Mouse (Mus musculus) effector memory CD4-positive, alpha-beta T cell, adult 5 months (primary cell): ENCODE data around the gene Lama5. TPM values are rescaled to one million over a fixed set of nuclear protein-coding genes. Genes with fewer than 3 reads are reported as not detected.

Experiments used
- polyA plus RNA-seq: library from polyadenylated mRNA; unstranded; fragments of 100-300 nt; shearing (Covaris generic); gene quantifications from one replicate; pipeline ENCODE4 v1.2.1, GENCODE M21; 2017

Gene Lama5
- polyA plus RNA-seq = 0.19 TPM

DNA sequence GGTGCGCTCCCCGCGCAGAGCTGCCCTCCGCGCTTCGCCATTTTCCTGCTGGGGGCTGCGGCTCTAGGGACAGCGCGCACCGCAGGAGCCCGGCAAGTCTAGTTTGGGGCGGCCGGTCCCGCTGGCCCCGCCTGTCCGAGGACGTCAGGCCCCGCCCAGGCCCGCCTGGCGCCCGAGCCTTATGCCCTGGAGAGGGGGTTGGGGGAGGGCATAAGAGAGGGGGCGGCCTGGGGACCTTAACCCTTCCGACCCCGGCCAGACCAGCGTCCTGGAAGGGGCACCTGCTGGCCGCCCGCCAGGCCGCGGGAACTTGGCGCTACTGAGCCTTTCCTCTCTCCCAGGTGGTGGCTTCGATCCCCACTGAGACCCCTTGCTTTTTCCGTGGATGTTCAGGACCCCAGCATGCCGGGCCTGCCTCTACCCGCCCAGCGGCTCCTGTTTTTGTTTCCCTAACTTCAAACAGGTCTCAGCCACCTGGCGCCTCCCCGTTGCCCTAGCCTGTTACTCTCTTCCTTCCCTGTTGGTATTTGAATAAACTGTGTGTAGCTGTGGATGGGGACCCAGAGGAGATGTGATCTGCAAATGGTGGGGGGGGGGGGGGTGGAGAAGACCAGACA is at the start of gene Lama5:
Lama5 (minus strand) TSS at position 98 of the 617 bp plus-strand sequence.

GRCm38 (mm10) chr2:180273394-180274244 is 48.0 kb upstream of the Lama5 start, which contains the start of gene Cables2:
Cables2 (minus strand) TSS chr2:180273496.

DNA sequence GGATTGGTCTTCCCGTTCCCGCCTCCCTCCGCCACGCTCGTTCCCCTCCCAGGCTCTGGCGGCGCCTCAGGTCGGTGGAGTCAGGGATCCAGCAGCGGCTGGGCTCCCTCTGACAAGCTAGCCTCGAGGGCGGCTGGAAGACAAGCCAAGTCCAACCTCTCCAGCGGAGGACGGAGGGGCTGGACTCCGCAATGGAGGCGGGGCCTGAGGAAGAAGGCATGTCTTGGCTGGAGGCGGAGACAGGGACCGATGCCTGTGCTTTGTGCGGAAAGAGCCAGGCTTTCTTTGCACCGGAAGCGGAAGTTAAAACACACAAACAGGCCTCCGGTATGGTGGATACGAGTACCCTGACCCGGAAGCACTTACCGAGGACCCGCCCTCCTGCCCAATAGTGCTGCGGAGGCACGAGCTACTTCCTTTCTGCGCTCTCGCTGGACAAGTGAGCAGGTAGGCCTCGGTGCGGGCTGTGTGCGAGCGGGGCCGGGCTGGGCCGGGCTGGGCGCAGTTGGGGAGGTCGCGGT is 31.4 kb upstream of the Lama5 start, which contains the start of gene Rps21:
Rps21 (plus strand) TSS at position 377 of the 521 bp plus-strand sequence.

DNA sequence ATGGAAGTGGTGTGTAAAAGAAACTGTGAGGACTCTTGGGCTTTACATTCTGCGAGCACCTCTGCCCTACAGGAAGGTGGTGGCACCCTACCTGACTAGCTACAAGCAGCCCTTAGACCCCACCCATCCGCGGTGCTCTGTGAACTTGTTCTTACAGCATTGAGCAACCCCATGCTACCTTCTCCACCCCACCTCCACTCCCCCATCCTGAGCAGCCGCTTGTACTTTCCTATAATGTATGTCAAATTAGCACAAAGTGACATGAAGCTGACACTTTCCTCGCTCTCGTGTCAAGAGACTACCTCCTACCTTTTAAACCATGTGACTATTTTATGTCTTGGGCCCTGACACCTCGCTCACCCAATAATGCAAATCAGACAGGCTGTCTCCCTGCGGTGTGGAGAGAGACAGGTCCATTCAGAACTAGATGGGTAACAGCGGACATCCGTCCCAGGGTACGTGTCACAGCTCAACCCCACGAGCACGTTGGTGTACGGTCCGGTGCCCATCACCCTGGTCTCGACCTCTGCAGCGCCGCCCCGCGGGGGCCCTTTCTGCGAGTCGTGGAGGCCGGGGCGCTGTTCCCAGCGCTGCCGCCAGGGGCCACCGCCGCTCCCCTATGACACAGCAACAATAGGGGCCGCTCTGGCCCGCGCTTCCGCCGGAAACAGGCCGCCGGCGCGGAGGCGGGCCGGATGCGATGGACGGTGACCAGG is 54.7 kb downstream of the Lama5 start, which contains the start of gene Adrm1:
Adrm1 (plus strand) TSS at position 680 of the 716 bp plus-strand sequence.

Other genes with a start within 250 kb of the Lama5 start
- gene Taf4, start 249.2 kb downstream of the Lama5 start, polyA plus RNA-seq = 18.1 TPM
- gene Lsm14b, start 200.9 kb downstream of the Lama5 start, polyA plus RNA-seq = 14.5 TPM
- gene Psma7, start 183.4 kb downstream of the Lama5 start, polyA plus RNA-seq = 339 TPM
- gene Ss18l1, start 183.3 kb downstream of the Lama5 start, polyA plus RNA-seq = 6.2 TPM
- gene Mtg2, start 155.3 kb downstream of the Lama5 start, polyA plus RNA-seq = 28.8 TPM
- gene Hrh3, start 121.4 kb downstream of the Lama5 start, polyA plus RNA-seq = not detected
- gene Osbpl2, start 106.6 kb downstream of the Lama5 start, polyA plus RNA-seq = 37.8 TPM
- gene Adrm1, start 54.4 kb downstream of the Lama5 start, polyA plus RNA-seq = 144 TPM
- 837 TPM for gene Rps21, start 31.5 kb upstream of the Lama5 start, polyA plus RNA-seq
- gene Cables2, start 47.6 kb upstream of the Lama5 start, polyA plus RNA-seq = 70.9 TPM
- not detected for gene Rbbp8nl, start 64.0 kb upstream of the Lama5 start, polyA plus RNA-seq
- not detected for gene Gata5, start 108.8 kb upstream of the Lama5 start, polyA plus RNA-seq
- 3.8 TPM for gene Slco4a1, start 230.4 kb upstream of the Lama5 start, polyA plus RNA-seq